In genomic region chr11:114685526-114686040, GRCm38 (mm10) we compare ENCODE assay signal across 21 mouse cellular contexts. TPM values are rescaled to one million over a fixed set of nuclear protein-coding genes. Genes with fewer than 3 reads are reported as not detected.
DNase-seq lines count a peak whose midpoint lies in the region; ATAC-seq and TF ChIP-seq lines count a peak whose summit lies in the region.
"Had no signal": no experiment of that assay in that cellular context is flagged by ENCODE, and none has a peak within 500 bp of the region (broad histone marks: within the 10 kb centered on the region; RNA-seq: fewer than 3 reads in every experiment).

No protein-coding gene starts in this region.

- H3K27me3 ChIP-seq in cerebellum, adult 2 months (ENCODE audit: control insufficient read depth, insufficient read depth, low read length) = no peaks in the 10 kb centered on the region
- H3K27me3 ChIP-seq in hindbrain, embryonic 10.5 days (ENCODE audit: insufficient read depth, poor library complexity, severe bottlenecking) = no peaks in the 10 kb centered on the region
- H3K27me3 ChIP-seq in hindbrain, embryonic 11.5 days (ENCODE audit: control insufficient read depth, insufficient read depth, low read length) = no peaks in the 10 kb centered on the region
- H3K27me3 ChIP-seq in midbrain, embryonic 10.5 days (ENCODE audit: low read depth, poor library complexity, severe bottlenecking) = no peaks in the 10 kb centered on the region
- no peaks in the 10 kb centered on the region for H3K27me3 ChIP-seq in midbrain, embryonic 16.5 days (ENCODE audit: control insufficient read depth, insufficient read depth, low read depth, low read length)
- no peaks in the 10 kb centered on the region for H3K27me3 ChIP-seq in limb, embryonic 10.5 days (ENCODE audit: low read depth, poor library complexity, severe bottlenecking)
- H3K27me3 ChIP-seq: hindbrain, embryonic 15.5 days; intestine, embryonic 15.5 days; midbrain, embryonic 15.5 days; neural tube, embryonic 12.5 days had no signal

- H3K27ac ChIP-seq in cerebellum, adult 2 months (ENCODE audit: insufficient read depth, low read length) = peak overlapping the region; percentile 94
- peak overlapping the region; percentile 76 for H3K27ac ChIP-seq in hindbrain, embryonic 10.5 days
- no peak overlapping the region for H3K27ac ChIP-seq in hindbrain, embryonic 11.5 days (ENCODE audit: low read depth, low read length)
- peak overlapping the region; percentile 75 for H3K27ac ChIP-seq in midbrain, embryonic 10.5 days (replicated peaks)
- H3K27ac ChIP-seq in midbrain, embryonic 16.5 days (ENCODE audit: low read length) = no peak overlapping the region
- peak overlapping the region; percentile 66 for H3K27ac ChIP-seq in limb, embryonic 10.5 days
- H3K27ac ChIP-seq: hindbrain, embryonic 15.5 days; intestine, embryonic 15.5 days; midbrain, embryonic 15.5 days; neural tube, embryonic 12.5 days had no signal

- H3K9ac ChIP-seq in hindbrain, embryonic 11.5 days (ENCODE audit: low read depth, low read length) = no peak overlapping the region
- no peak overlapping the region for H3K9ac ChIP-seq in midbrain, embryonic 16.5 days (ENCODE audit: low read depth, low read length)
- H3K9ac ChIP-seq: hindbrain, embryonic 15.5 days; intestine, embryonic 15.5 days; midbrain, embryonic 15.5 days; neural tube, embryonic 12.5 days had no signal

- TF ChIP-seq CTCF in cerebellum, adult 2 months (IDR thresholded peaks at IDR 0.05; ENCODE audit: borderline replicate concordance, insufficient read depth, low read depth, low read length) = no peak

- no peak for TF ChIP-seq POLR2A in cerebellum, adult 2 months (IDR thresholded peaks at IDR 0.05; ENCODE audit: borderline replicate concordance, insufficient read depth, low read length)

- no peak for ATAC-seq in hindbrain, embryonic 11.5 days (ENCODE audit: low FRiP score)
- ATAC-seq in midbrain, embryonic 16.5 days = no peak
- ATAC-seq: forebrain, embryonic 14.5 days; lung, postnatal 0 days; midbrain, embryonic 15.5 days had no signal

- peaks cover 76% of the 10 kb centered on the region for H3K4me1 ChIP-seq in cerebellum, adult 2 months (ENCODE audit: control insufficient read depth, insufficient read depth, low read length)
- H3K4me1 ChIP-seq in hindbrain, embryonic 10.5 days (replicated peaks) = peaks cover 49% of the 10 kb centered on the region
- H3K4me1 ChIP-seq in hindbrain, embryonic 11.5 days (replicated peaks; ENCODE audit: control insufficient read depth, insufficient read depth, low read length) = 0 out of 2 replicates have a peak, but pooled peaks cover 2% of the 10 kb centered on the region
- H3K4me1 ChIP-seq in midbrain, embryonic 10.5 days = peaks cover 27% of the 10 kb centered on the region
- H3K4me1 ChIP-seq in midbrain, embryonic 16.5 days (ENCODE audit: control insufficient read depth, insufficient read depth, low read length) = peaks cover 2% of the 10 kb centered on the region; the same call in 1 of the 2 replicates
- H3K4me1 ChIP-seq in limb, embryonic 10.5 days = peaks cover 40% of the 10 kb centered on the region
- H3K4me1 ChIP-seq: midbrain, embryonic 15.5 days had no signal

- H3K9me3 ChIP-seq in hindbrain, embryonic 10.5 days = no peaks in the 10 kb centered on the region
- H3K9me3 ChIP-seq in hindbrain, embryonic 11.5 days (ENCODE audit: control insufficient read depth, low read length) = no peaks in the 10 kb centered on the region
- no peaks in the 10 kb centered on the region for H3K9me3 ChIP-seq in midbrain, embryonic 10.5 days (replicated peaks)
- no peaks in the 10 kb centered on the region for H3K9me3 ChIP-seq in midbrain, embryonic 16.5 days (replicated peaks; ENCODE audit: control insufficient read depth, low read length, poor library complexity, severe bottlenecking)
- H3K9me3 ChIP-seq in limb, embryonic 10.5 days (replicated peaks) = no peaks in the 10 kb centered on the region
- H3K9me3 ChIP-seq: hindbrain, embryonic 15.5 days; intestine, embryonic 15.5 days; midbrain, embryonic 15.5 days; neural tube, embryonic 12.5 days had no signal

- 30% methylated on average over 9 of the region's 9 CpGs for WGBS in cerebellum, adult 2 months
- 81% methylated on average over 9 of the region's 9 CpGs for WGBS in hindbrain, embryonic 10.5 days
- 74% methylated on average over 9 of the region's 9 CpGs for WGBS in hindbrain, embryonic 11.5 days
- WGBS in midbrain, embryonic 10.5 days = 81% methylated on average over 9 of the region's 9 CpGs
- 84% methylated on average over 9 of the region's 9 CpGs for WGBS in midbrain, embryonic 16.5 days
- 84% methylated on average over 9 of the region's 9 CpGs for WGBS in limb, embryonic 10.5 days

- no peak overlapping the region for H3K4me2 ChIP-seq in hindbrain, embryonic 11.5 days (replicated peaks; ENCODE audit: low read depth, low read length)
- no peak overlapping the region for H3K4me2 ChIP-seq in midbrain, embryonic 16.5 days (ENCODE audit: low read length)
- H3K4me2 ChIP-seq: hindbrain, embryonic 15.5 days; intestine, embryonic 15.5 days; liver, embryonic 11.5 days; midbrain, embryonic 15.5 days; neural tube, embryonic 12.5 days had no signal

- DNase-seq in cerebellum, adult 2 months = peak in 1 of 2 experiments; percentile 73
- DNase-seq in cerebellum, adult 11-12 months = no peak
- no peak for DNase-seq in hindbrain, embryonic 10.5 days (ENCODE audit: low spot score)
- DNase-seq in hindbrain, embryonic 11.5 days (ENCODE audit: low spot score) = no peak
- DNase-seq in midbrain, embryonic 10.5 days (ENCODE audit: low spot score) = no peak
- DNase-seq in limb, embryonic 10.5 days (ENCODE audit: low spot score) = no peak
- no peak for DNase-seq in kidney, postnatal 10 days
- DNase-seq: adrenal gland, adult 8-10 months; lung, adult 18-20 months; lung, postnatal 4 days; thymus, adult 2 months; thymus, postnatal 36 days had no signal

- H3K4me3 ChIP-seq in cerebellum, adult 2 months (replicated peaks; ENCODE audit: insufficient read depth, low read depth, low read length) = no peak overlapping the region
- no peak overlapping the region for H3K4me3 ChIP-seq in hindbrain, embryonic 10.5 days
- no peak overlapping the region for H3K4me3 ChIP-seq in hindbrain, embryonic 11.5 days (ENCODE audit: low read depth, low read length)
- H3K4me3 ChIP-seq in midbrain, embryonic 10.5 days = no peak overlapping the region
- no peak overlapping the region for H3K4me3 ChIP-seq in midbrain, embryonic 16.5 days (ENCODE audit: low read depth, low read length)
- no peak overlapping the region for H3K4me3 ChIP-seq in limb, embryonic 10.5 days
- H3K4me3 ChIP-seq: hindbrain, embryonic 15.5 days; intestine, embryonic 15.5 days; midbrain, embryonic 15.5 days; neural tube, embryonic 12.5 days had no signal

- H3K36me3 ChIP-seq in hindbrain, embryonic 10.5 days = peaks cover 17% of the 10 kb centered on the region; the same call in 1 of the 2 replicates
- H3K36me3 ChIP-seq in hindbrain, embryonic 11.5 days (ENCODE audit: control insufficient read depth, insufficient read depth, low read length) = no peaks in the 10 kb centered on the region
- peaks cover 10% of the 10 kb centered on the region for H3K36me3 ChIP-seq in midbrain, embryonic 10.5 days
- H3K36me3 ChIP-seq in midbrain, embryonic 16.5 days (ENCODE audit: control insufficient read depth, insufficient read depth, low read length) = no peaks in the 10 kb centered on the region
- H3K36me3 ChIP-seq in limb, embryonic 10.5 days = peaks cover 9% of the 10 kb centered on the region; the same call in 1 of the 2 replicates
- H3K36me3 ChIP-seq: G1E; hindbrain, embryonic 15.5 days; intestine, embryonic 15.5 days; midbrain, embryonic 15.5 days; neural tube, embryonic 12.5 days had no signal

RNA-seq across cellular contexts. Expression of gene Ttyh2, which starts 10.4 kb away (rescaled TPM):
- polyA plus RNA-seq in cerebellum, adult 2 months (2012; rRNA removed) = 81.2 and 92.5 TPM in 2 replicates
- 15.6 and 15.9 TPM in 2 replicates for polyA plus RNA-seq in hindbrain, embryonic 10.5 days (2016; fragmentation: Nextera tagmentation; extraction: Ambion mirVana)
- polyA plus RNA-seq in hindbrain, embryonic 11.5 days (2014; fragmentation: Nextera tagmentation; extraction: Ambion mirVana) = 15.3 and 16.0 TPM in 2 replicates
- polyA plus RNA-seq in midbrain, embryonic 10.5 days (2016; fragmentation: Nextera tagmentation; extraction: Ambion mirVana) = 9.6 and 12.6 TPM in 2 replicates
- polyA plus RNA-seq in midbrain, embryonic 16.5 days (2015; fragmentation: Nextera tagmentation; extraction: Ambion mirVana) = 29.2 and 30.9 TPM in 2 replicates
- polyA plus RNA-seq in limb, embryonic 10.5 days (2016; fragmentation: Nextera tagmentation; extraction: Ambion mirVana) = 8.6 and 9.2 TPM in 2 replicates

RNA-seq across cellular contexts. Expression of gene Rpl38, which starts 17.3 kb away (rescaled TPM):
- 1,362 and 1,509 TPM in 2 replicates for polyA plus RNA-seq in cerebellum, adult 2 months (2012; rRNA removed)
- 959 and 1,042 TPM in 2 replicates for polyA plus RNA-seq in hindbrain, embryonic 10.5 days (2016; fragmentation: Nextera tagmentation; extraction: Ambion mirVana)
- polyA plus RNA-seq in hindbrain, embryonic 11.5 days (2014; fragmentation: Nextera tagmentation; extraction: Ambion mirVana) = 833 and 865 TPM in 2 replicates
- polyA plus RNA-seq in midbrain, embryonic 10.5 days (2016; fragmentation: Nextera tagmentation; extraction: Ambion mirVana) = 851 and 1,060 TPM in 2 replicates
- polyA plus RNA-seq in midbrain, embryonic 16.5 days (2015; fragmentation: Nextera tagmentation; extraction: Ambion mirVana) = 641 and 649 TPM in 2 replicates
- polyA plus RNA-seq in limb, embryonic 10.5 days (2016; fragmentation: Nextera tagmentation; extraction: Ambion mirVana) = 966 and 1,201 TPM in 2 replicates

RNA-seq across cellular contexts. Expression of gene Dnaic2, which starts 41.6 kb away (rescaled TPM):
- 3.9 and 5.0 TPM in 2 replicates for polyA plus RNA-seq in cerebellum, adult 2 months (2012; rRNA removed)
- 4.0 and 6.3 TPM in 2 replicates for polyA plus RNA-seq in hindbrain, embryonic 10.5 days (2016; fragmentation: Nextera tagmentation; extraction: Ambion mirVana)
- polyA plus RNA-seq in hindbrain, embryonic 11.5 days (2014; fragmentation: Nextera tagmentation; extraction: Ambion mirVana) = 4.6 and 4.8 TPM in 2 replicates
- 2.1 and 2.2 TPM in 2 replicates for polyA plus RNA-seq in midbrain, embryonic 10.5 days (2016; fragmentation: Nextera tagmentation; extraction: Ambion mirVana)
- polyA plus RNA-seq in midbrain, embryonic 16.5 days (2015; fragmentation: Nextera tagmentation; extraction: Ambion mirVana) = 2.2 and 3.1 TPM in 2 replicates
- 0.13 and 0.39 TPM in 2 replicates for polyA plus RNA-seq in limb, embryonic 10.5 days (2016; fragmentation: Nextera tagmentation; extraction: Ambion mirVana)
- polyA plus RNA-seq: G1E; liver, embryonic 11.5 days had no signal

Comparison
In these comparisons a context has a peak if more than half of its experiments do, and no peak if none do; other contexts are left out.
1. H3K27ac ChIP-seq: peak in cerebellum, adult 2 months (single experiment), hindbrain, embryonic 10.5 days (single experiment), midbrain, embryonic 10.5 days (single experiment) and limb, embryonic 10.5 days (single experiment); none in hindbrain, embryonic 11.5 days (single experiment) and midbrain, embryonic 16.5 days (single experiment).